Mouse (Mus musculus) kidney, embryonic 14.5 days (tissue): ENCODE results near the gene Mkln1. TPM values are rescaled to one million over a fixed set of nuclear protein-coding genes. Genes with fewer than 3 reads are reported as not detected.
A peak's percentile ranks its signal among the peaks of the same experiment; 100 is the strongest.

ENCODE experiments used
- ATAC-seq: fragments of 200-750 bp; cut with Nextera tagmentation; 2 replicates; pipeline ENCODE4 v1.8.0; 2017; ENCODE audit warnings: moderate number of reproducible peaks, mild to moderate bottlenecking, moderate TSS enrichment, moderate library complexity; ENCODE audit not compliant: low FRiP score, low TSS enrichment
- H3K27ac ChIP-seq: fragments of 300-500 bp; sonication (generic); 2 replicates; pipeline ENCODE4 v1.5.1; 2014; ENCODE audit warnings: low read depth, mild to moderate bottlenecking, low read length, moderate library complexity, mixed read lengths
- H3K27me3 ChIP-seq: fragments of 300-500 bp; sonication (generic); 2 replicates; pipeline ENCODE4 v1.6.1; 2014; ENCODE audit warnings: mild to moderate bottlenecking, low read length; ENCODE audit not compliant: control insufficient read depth, insufficient read depth
- H3K36me3 ChIP-seq: fragments of 300-500 bp; sonication (generic); 2 replicates; pipeline ENCODE4 v1.6.1; 2014; ENCODE audit warnings: low read length, mixed read lengths; ENCODE audit not compliant: control insufficient read depth, insufficient read depth
- H3K4me1 ChIP-seq: fragments of 300-500 bp; sonication (generic); 2 replicates; pipeline ENCODE4 v1.6.1; 2014; ENCODE audit warnings: low read length, mixed read lengths; ENCODE audit not compliant: control insufficient read depth, insufficient read depth
- H3K4me2 ChIP-seq: fragments of 300-500 bp; sonication (generic); replicated peaks from 2 replicates; pipeline ENCODE4 v1.6.1; 2014; ENCODE audit warnings: low read depth, mild to moderate bottlenecking, low read length
- H3K4me3 ChIP-seq: fragments of 300-500 bp; sonication (generic); 2 replicates; pipeline ENCODE4 v1.5.1; 2014; ENCODE audit warnings: mild to moderate bottlenecking, low read length
- H3K9ac ChIP-seq: fragments of 300-500 bp; sonication (generic); 2 replicates; pipeline ENCODE4 v1.6.1; 2014; ENCODE audit warnings: low read depth, mild to moderate bottlenecking, low read length, moderate library complexity
- H3K9me3 ChIP-seq: fragments of 300-500 bp; sonication (generic); 2 replicates; pipeline ENCODE4 v1.6.1; 2016; ENCODE audit warnings: low read length; ENCODE audit not compliant: control insufficient read depth
- WGBS: fragments of 180-500 bp; shearing (Covaris S2); extraction: QIAGEN DNeasy Blood & Tissue Kit; methylation state at CpG from one replicate; pipeline ENCODE4 v1.1.7; 2014; 5-methylcytosine and 5-hydroxymethylcytosine counted together
- polyA plus RNA-seq: library from polyadenylated mRNA; unstranded; fragments of >200 nt; fragmentation: Nextera tagmentation; extraction: Ambion mirVana; gene quantifications from 2 replicates; pipeline ENCODE4 v1.2.1, GENCODE M21; 2014

The Mkln1 gene
- polyA plus RNA-seq, 1 experiment from 2014 or later, result 212 TPM

- peak; percentile 77; the same call in 1 of the 2 replicates for ATAC-seq
- no peaks in the 10 kb centered on the region for H3K9me3 ChIP-seq
- no peak overlapping the region for H3K9ac ChIP-seq
- no peak overlapping the region for H3K4me3 ChIP-seq
- H3K27ac ChIP-seq, result peak overlapping the region; percentile 30; the same call in 1 of the 2 replicates
- H3K36me3 ChIP-seq, result no peaks in the 10 kb centered on the region
- no peaks in the 10 kb centered on the region for H3K27me3 ChIP-seq
- H3K4me1 ChIP-seq, result peaks cover 11% of the 10 kb centered on the region
- 48% methylated on average over 9 of the region's 9 CpGs for WGBS
- H3K4me2 ChIP-seq, result no peak overlapping the region
Observed at GRCm38 (mm10) chr6:31517681-31518337, 119.3 kb downstream of the Mkln1 start.

- no peak overlapping the region for H3K4me3 ChIP-seq
- no peaks in the 10 kb centered on the region for H3K36me3 ChIP-seq
- H3K9ac ChIP-seq, result no peak overlapping the region
- H3K4me1 ChIP-seq, result peaks cover 11% of the 10 kb centered on the region
- H3K27ac ChIP-seq, result no peak overlapping the region
- H3K27me3 ChIP-seq, result no peaks in the 10 kb centered on the region
- ATAC-seq, result no peak
- WGBS, result 73% methylated on average over 2 of the region's 2 CpGs
- H3K4me2 ChIP-seq, result no peak overlapping the region
- H3K9me3 ChIP-seq, result no peaks in the 10 kb centered on the region
Observed at GRCm38 (mm10) chr6:31518338-31518698, 119.8 kb downstream of the Mkln1 start.

- Histone ChIP-seq H3K36me3 (no peaks in the 10 kb centered on the region), H3K27me3 (no peaks in the 10 kb centered on the region), H3K9me3 (no peaks in the 10 kb centered on the region), H3K4me1 (peaks cover 11% of the 10 kb centered on the region), H3K9ac (no peak overlapping the region), H3K27ac (no peak overlapping the region), H3K4me2 (no peak overlapping the region), H3K4me3 (no peak overlapping the region)
- 73% methylated on average over 8 of the region's 8 CpGs for WGBS
- no peak for ATAC-seq
Observed at GRCm38 (mm10) chr6:31519001-31519471, 120.5 kb downstream of the Mkln1 start.

- H3K4me2 ChIP-seq, result no peak overlapping the region
- H3K4me3 ChIP-seq, result no peak overlapping the region
- 54% methylated on average over 7 of the region's 7 CpGs for WGBS
- H3K27me3 ChIP-seq, result no peaks in the 10 kb centered on the region
- no peak for ATAC-seq
- no peak overlapping the region for H3K9ac ChIP-seq
- H3K4me1 ChIP-seq, result peaks cover 11% of the 10 kb centered on the region
- no peaks in the 10 kb centered on the region for H3K36me3 ChIP-seq
- H3K9me3 ChIP-seq, result no peaks in the 10 kb centered on the region
- H3K27ac ChIP-seq, result no peak overlapping the region
Observed at GRCm38 (mm10) chr6:31520486-31521215, 122.1 kb downstream of the Mkln1 start.

GRCm38 (mm10) chr6:31521491-31522355, 123.2 kb downstream of the Mkln1 start:
- Histone ChIP-seq H3K9ac (no peak overlapping the region), H3K4me2 (no peak overlapping the region), H3K27ac (no peak overlapping the region), H3K4me3 (no peak overlapping the region), H3K36me3 (no peaks in the 10 kb centered on the region), H3K9me3 (no peaks in the 10 kb centered on the region), H3K4me1 (peaks cover 11% of the 10 kb centered on the region), H3K27me3 (no peaks in the 10 kb centered on the region)
- 86% methylated on average over 8 of the region's 8 CpGs for WGBS
- no peak for ATAC-seq

GRCm38 (mm10) chr6:31522478-31522877, 123.9 kb downstream of the Mkln1 start:
- H3K27me3 ChIP-seq, result no peaks in the 10 kb centered on the region
- WGBS, result 84% methylated on average over 4 of the region's 4 CpGs
- no peak overlapping the region for H3K4me3 ChIP-seq
- H3K9me3 ChIP-seq, result no peaks in the 10 kb centered on the region
- no peak overlapping the region for H3K9ac ChIP-seq
- peaks cover 10% of the 10 kb centered on the region for H3K4me1 ChIP-seq
- no peak overlapping the region for H3K4me2 ChIP-seq
- ATAC-seq, result no peak
- H3K27ac ChIP-seq, result no peak overlapping the region
- H3K36me3 ChIP-seq, result no peaks in the 10 kb centered on the region

GRCm38 (mm10) chr6:31523039-31523438, 124.5 kb downstream of the Mkln1 start:
- WGBS, result 55% methylated on average over 5 of the region's 5 CpGs
- Histone ChIP-seq H3K27ac (no peak overlapping the region), H3K4me2 (no peak overlapping the region), H3K4me3 (no peak overlapping the region), H3K4me1 (peaks cover 4% of the 10 kb centered on the region), H3K9me3 (no peaks in the 10 kb centered on the region), H3K36me3 (no peaks in the 10 kb centered on the region), H3K9ac (no peak overlapping the region), H3K27me3 (no peaks in the 10 kb centered on the region)
- no peak for ATAC-seq

GRCm38 (mm10) chr6:31523657-31524056, 125.1 kb downstream of the Mkln1 start:
- H3K4me3 ChIP-seq, result no peak overlapping the region

More at GRCm38 (mm10) chr6:31523657-31524056, 125.1 kb downstream of the Mkln1 start:
- no peaks in the 10 kb centered on the region for H3K36me3 ChIP-seq
- WGBS, result 79% methylated on average over 4 of the region's 4 CpGs
- no peak overlapping the region for H3K9ac ChIP-seq
- H3K4me1 ChIP-seq, result no peaks in the 10 kb centered on the region
- no peaks in the 10 kb centered on the region for H3K27me3 ChIP-seq
- ATAC-seq, result no peak
- no peak overlapping the region for H3K4me2 ChIP-seq
- no peaks in the 10 kb centered on the region for H3K9me3 ChIP-seq
- no peak overlapping the region for H3K27ac ChIP-seq
